Mouse (Mus musculus) heart, postnatal 4 days (tissue): Measurements from ENCODE around the gene Lipc. TPM values are rescaled to one million over a fixed set of nuclear protein-coding genes. Genes with fewer than 3 reads are reported as not detected.

Source experiments
- DNase-seq: peaks from one replicate; pipeline ENCODE4 v3.0.0; 2021
- microRNA-seq, 2 experiments: library from miRNA; unstranded; fragments of <30 nt; microRNA quantifications; one replicate each; pipeline ENCODE4 v1.2.0; 2021 to 2022
- total RNA-seq, 2 experiments: library from RNA; stranded (reverse); gene quantifications; 2 replicates each; pipeline ENCODE4 v1.2.3; 2021

Gene Lipc
- total RNA-seq, 2 experiments from 2014 or later: 0.41 TPM; not detected in 1

- no peak for DNase-seq
Observed at GRCm38 (mm10) chr9:70816701-70817305, 135.2 kb downstream of the Lipc start.

- DNase-seq: no peak
Observed at GRCm38 (mm10) chr9:70812551-70812950, 139.5 kb downstream of the Lipc start.

GRCm38 (mm10) chr9:70807714-70808113, 144.3 kb downstream of the Lipc start:
- DNase-seq: peak; percentile 59

- DNase-seq: no peak
Observed at GRCm38 (mm10) chr9:70806069-70806468, 146.0 kb downstream of the Lipc start.

- DNase-seq: no peak
Observed at GRCm38 (mm10) chr9:70802816-70803215, 149.2 kb downstream of the Lipc start.

- DNase-seq: no peak
Observed at GRCm38 (mm10) chr9:70801761-70802160, 150.3 kb downstream of the Lipc start.

GRCm38 (mm10) chr9:70800588-70801315, 151.3 kb downstream of the Lipc start:
- DNase-seq: no peak

- DNase-seq: no peak
Observed at GRCm38 (mm10) chr9:70795439-70795757, 156.6 kb downstream of the Lipc start.

- peak; percentile 22 for DNase-seq
Observed at GRCm38 (mm10) chr9:70794643-70795438, 157.2 kb downstream of the Lipc start.

- DNase-seq: no peak
Observed at GRCm38 (mm10) chr9:70790621-70791020, 161.4 kb downstream of the Lipc start.

GRCm38 (mm10) chr9:70788705-70789104, 163.3 kb downstream of the Lipc start:
- DNase-seq: no peak

GRCm38 (mm10) chr9:70782191-70782590, 169.8 kb downstream of the Lipc start:
- DNase-seq: no peak

- no peak for DNase-seq
Observed at GRCm38 (mm10) chr9:70775517-70775916, 176.5 kb downstream of the Lipc start.

- DNase-seq: no peak
Observed at GRCm38 (mm10) chr9:70760974-70761373, 191.1 kb downstream of the Lipc start.

- no peak for DNase-seq
Observed at GRCm38 (mm10) chr9:70751504-70752222, 200.4 kb downstream of the Lipc start.

Small RNAs within 50 kb of the gene (microRNA-seq; reads per million reads assigned to microRNA genes)
- gene Gm25149: 0 reads per million in 2 experiments

Other genes with a start within 250 kb of the Lipc start
- under 1 TPM; 0.09 to 0.24 TPM for gene Aqp9, start 216.5 kb upstream of the Lipc start, total RNA-seq